13 mouse cellular contexts compared by ENCODE assay signal in genomic region chr16:29946966-29947365, GRCm38 (mm10).
DNase-seq lines count a peak whose midpoint lies in the region; ATAC-seq lines count a peak whose summit lies in the region.
"Had no signal": no experiment of that assay in that cellular context is flagged by ENCODE, and none has a peak within 500 bp of the region (broad histone marks: within the 10 kb centered on the region; RNA-seq: fewer than 3 reads in every experiment).

No protein-coding gene starts in this region.

- H3K27ac ChIP-seq in embryonic facial prominence, embryonic 14.5 days (replicated peaks; ENCODE audit: low read depth, low read length): 0 out of 2 replicates have a peak overlapping the region, but pooled peaks have one; percentile 10
- H3K27ac ChIP-seq in embryonic facial prominence, embryonic 10.5 days (replicated peaks): no peak overlapping the region
- H3K27ac ChIP-seq in embryonic facial prominence, embryonic 15.5 days (replicated peaks): peak overlapping the region; percentile 35; the same call in 1 of the 2 replicates
- 0 out of 2 replicates have a peak overlapping the region, but pooled peaks have one; percentile 8 for H3K27ac ChIP-seq in heart, embryonic 16.5 days (ENCODE audit: low read length)
- H3K27ac ChIP-seq: hindbrain, embryonic 12.5 days; neural tube, embryonic 12.5 days had no signal

- peaks cover 16% of the 10 kb centered on the region for H3K4me1 ChIP-seq in embryonic facial prominence, embryonic 14.5 days (ENCODE audit: control insufficient read depth, insufficient read depth, low read length)
- H3K4me1 ChIP-seq in embryonic facial prominence, embryonic 10.5 days: peaks cover 42% of the 10 kb centered on the region
- H3K4me1 ChIP-seq in embryonic facial prominence, embryonic 15.5 days: peaks cover 34% of the 10 kb centered on the region
- H3K4me1 ChIP-seq in heart, embryonic 16.5 days (ENCODE audit: control insufficient read depth, insufficient read depth, low read length): peaks cover 29% of the 10 kb centered on the region

- no peaks in the 10 kb centered on the region for H3K27me3 ChIP-seq in embryonic facial prominence, embryonic 14.5 days (replicated peaks; ENCODE audit: control insufficient read depth, insufficient read depth, low read length)
- peaks cover 29% of the 10 kb centered on the region for H3K27me3 ChIP-seq in embryonic facial prominence, embryonic 10.5 days (replicated peaks; ENCODE audit: low read depth, poor library complexity, severe bottlenecking)
- no peaks in the 10 kb centered on the region for H3K27me3 ChIP-seq in embryonic facial prominence, embryonic 15.5 days
- H3K27me3 ChIP-seq in heart, embryonic 16.5 days (ENCODE audit: control insufficient read depth, insufficient read depth, low read length): no peaks in the 10 kb centered on the region

- H3K4me2 ChIP-seq in embryonic facial prominence, embryonic 14.5 days (ENCODE audit: low read depth, low read length): no peak overlapping the region
- no peak overlapping the region for H3K4me2 ChIP-seq in embryonic facial prominence, embryonic 15.5 days (replicated peaks)
- H3K4me2 ChIP-seq in heart, embryonic 16.5 days (ENCODE audit: low read depth, low read length): no peak overlapping the region

- WGBS in embryonic facial prominence, embryonic 14.5 days: 67% methylated on average over 5 of the region's 5 CpGs
- 90% methylated on average over 5 of the region's 5 CpGs for WGBS in embryonic facial prominence, embryonic 10.5 days
- 62% methylated on average over 5 of the region's 5 CpGs for WGBS in embryonic facial prominence, embryonic 15.5 days
- WGBS in heart, embryonic 16.5 days: 69% methylated on average over 5 of the region's 5 CpGs

- no peak overlapping the region for H3K9ac ChIP-seq in embryonic facial prominence, embryonic 14.5 days (ENCODE audit: low read depth, low read length)
- H3K9ac ChIP-seq in embryonic facial prominence, embryonic 15.5 days: no peak overlapping the region
- H3K9ac ChIP-seq in heart, embryonic 16.5 days (ENCODE audit: low read length): no peak overlapping the region
- H3K9ac ChIP-seq: forebrain, postnatal 0 days; hindbrain, embryonic 12.5 days; neural tube, embryonic 12.5 days had no signal

- H3K4me3 ChIP-seq in embryonic facial prominence, embryonic 14.5 days (ENCODE audit: low read depth, low read length): no peak overlapping the region
- H3K4me3 ChIP-seq in embryonic facial prominence, embryonic 10.5 days: no peak overlapping the region
- no peak overlapping the region for H3K4me3 ChIP-seq in embryonic facial prominence, embryonic 15.5 days (replicated peaks)
- H3K4me3 ChIP-seq in heart, embryonic 16.5 days (ENCODE audit: low read length): no peak overlapping the region
- H3K4me3 ChIP-seq: hindbrain, embryonic 12.5 days; neural tube, embryonic 12.5 days had no signal

- peak; percentile 59 for DNase-seq in embryonic facial prominence, embryonic 14.5 days (ENCODE audit: low spot score)
- DNase-seq in embryonic facial prominence, embryonic 10.5 days (ENCODE audit: low spot score): no peak
- peak; percentile 57 for DNase-seq in lung, postnatal 14 days
- DNase-seq in urinary bladder, postnatal 14 days (ENCODE audit: low spot score): no peak
- DNase-seq in layer of hippocampus, postnatal 25 days (ENCODE audit: extremely low spot score in 1 of 2, low spot score in 1 of 2): no peak
- no peak for DNase-seq in urinary bladder, postnatal 10 days (ENCODE audit: low spot score)
- DNase-seq: forebrain, postnatal 0 days; kidney, postnatal 14 days had no signal

- no peaks in the 10 kb centered on the region for H3K36me3 ChIP-seq in embryonic facial prominence, embryonic 14.5 days (ENCODE audit: control insufficient read depth, insufficient read depth, low read length)
- H3K36me3 ChIP-seq in embryonic facial prominence, embryonic 10.5 days (replicated peaks): no peaks in the 10 kb centered on the region
- no peaks in the 10 kb centered on the region for H3K36me3 ChIP-seq in embryonic facial prominence, embryonic 15.5 days
- no peaks in the 10 kb centered on the region for H3K36me3 ChIP-seq in heart, embryonic 16.5 days (ENCODE audit: control insufficient read depth, insufficient read depth)
- H3K36me3 ChIP-seq: hindbrain, embryonic 12.5 days; limb, embryonic 13.5 days; neural tube, embryonic 12.5 days had no signal

- peak; percentile 3; the same call in 1 of the 2 replicates for ATAC-seq in embryonic facial prominence, embryonic 14.5 days (ENCODE audit: low read depth)
- no peak for ATAC-seq in embryonic facial prominence, embryonic 15.5 days (ENCODE audit: insufficient number of reproducible peaks, low FRiP score, low TSS enrichment, low read depth)
- ATAC-seq in heart, embryonic 16.5 days (replicated peaks; ENCODE audit: extremely low read depth, insufficient read depth, low FRiP score): no peak

- no peaks in the 10 kb centered on the region for H3K9me3 ChIP-seq in embryonic facial prominence, embryonic 14.5 days (ENCODE audit: control insufficient read depth, low read length)
- H3K9me3 ChIP-seq in embryonic facial prominence, embryonic 10.5 days: no peaks in the 10 kb centered on the region
- no peaks in the 10 kb centered on the region for H3K9me3 ChIP-seq in embryonic facial prominence, embryonic 15.5 days (replicated peaks)
- no peaks in the 10 kb centered on the region for H3K9me3 ChIP-seq in heart, embryonic 16.5 days (replicated peaks; ENCODE audit: control insufficient read depth, low read length)
- H3K9me3 ChIP-seq: hindbrain, embryonic 12.5 days; limb, embryonic 13.5 days; neural tube, embryonic 12.5 days had no signal

Comparison
In these comparisons a context has a peak if more than half of its experiments do, and no peak if none do; other contexts are left out.
1. DNase-seq: peak in embryonic facial prominence, embryonic 14.5 days (single experiment) and lung, postnatal 14 days (single experiment); none in embryonic facial prominence, embryonic 10.5 days (single experiment), urinary bladder, postnatal 14 days (single experiment), layer of hippocampus, postnatal 25 days (0 of 2) and urinary bladder, postnatal 10 days (single experiment).